Mouse (Mus musculus) hindbrain, postnatal 0 days (tissue): Measurements from ENCODE around the gene Krt80. TPM values are rescaled to one million over a fixed set of nuclear protein-coding genes. Genes with fewer than 3 reads are reported as not detected.

ENCODE experiments used
- ATAC-seq: fragments of 200-750 bp; cut with Nextera tagmentation; 2 replicates; pipeline ENCODE4 v1.8.0; 2017; ENCODE audit warnings: mild to moderate bottlenecking, moderate TSS enrichment, moderate library complexity
- DNase-seq: peaks from one replicate; pipeline ENCODE4 v3.0.0-alpha.2; 2015; ENCODE audit warnings: low spot score
- H3K27ac ChIP-seq: fragments of 300-500 bp; sonication (generic); 2 replicates; pipeline ENCODE4 v1.5.1; 2014; ENCODE audit warnings: mild to moderate bottlenecking
- H3K27me3 ChIP-seq: fragments of 300-500 bp; sonication (generic); 2 replicates; pipeline ENCODE4 v1.6.1; 2014; ENCODE audit warnings: low read length, mixed read lengths; ENCODE audit not compliant: insufficient read depth
- H3K36me3 ChIP-seq: fragments of 300-500 bp; sonication (generic); 2 replicates; pipeline ENCODE4 v1.6.1; 2014; ENCODE audit warnings: low read length, mixed read lengths; ENCODE audit not compliant: insufficient read depth
- H3K4me1 ChIP-seq: fragments of 300-500 bp; sonication (generic); 2 replicates; pipeline ENCODE4 v1.6.1; 2014; ENCODE audit warnings: antibody characterized with exemption, low read length, mixed read lengths; ENCODE audit not compliant: insufficient read depth
- H3K4me2 ChIP-seq: fragments of 300-500 bp; sonication (generic); 2 replicates; pipeline ENCODE4 v1.6.1; 2014; ENCODE audit warnings: low read depth, mild to moderate bottlenecking, low read length, moderate library complexity, mixed read lengths
- H3K4me3 ChIP-seq: fragments of 300-500 bp; sonication (generic); 2 replicates; pipeline ENCODE4 v1.5.1; 2014; ENCODE audit warnings: low read length
- H3K9ac ChIP-seq: fragments of 300-500 bp; sonication (generic); replicated peaks from 2 replicates; pipeline ENCODE4 v1.6.1; 2014; ENCODE audit warnings: mild to moderate bottlenecking, low read length, moderate library complexity, mixed read lengths
- H3K9me3 ChIP-seq: fragments of 300-500 bp; sonication (generic); 2 replicates; pipeline ENCODE4 v1.6.1; 2016; ENCODE audit warnings: low read length, mixed read lengths
- CTCF ChIP-seq: IDR thresholded peaks from 2 replicates; pipeline ENCODE4 v1.5.1; 2016; ENCODE audit warnings: antibody characterized with exemption, control low read depth, low read depth
- WGBS: fragments of 180-500 bp; shearing (Covaris S2); extraction: QIAGEN DNeasy Blood & Tissue Kit; methylation state at CpG from one replicate; pipeline ENCODE4 v1.1.7; 2014; 5-methylcytosine and 5-hydroxymethylcytosine counted together
- polyA plus RNA-seq: library from polyadenylated mRNA; unstranded; fragments of >200 nt; fragmentation: Nextera tagmentation; extraction: Ambion mirVana; gene quantifications from 2 replicates; pipeline ENCODE4 v1.2.1, GENCODE M21; 2015
- total RNA-seq: library from RNA; depleted of rRNA; stranded (reverse); fragments of >200 nt; gene quantifications from 2 replicates; pipeline ENCODE4 v1.2.3, GENCODE M21; 2014

Gene Krt80
- total and polyA plus RNA-seq, 2 experiments from 2014 or later, result 0.30 to 1.2 TPM

GRCm38 (mm10) chr15:101398269-101398668, 28.3 kb upstream of the Krt80 start:
- H3K9ac ChIP-seq, result no peak overlapping the region
- no peak overlapping the region for H3K4me3 ChIP-seq
- TF ChIP-seq CTCF, result no peak
- no peaks in the 10 kb centered on the region for H3K36me3 ChIP-seq
- ATAC-seq (no peak), DNase-seq (no peak)
- WGBS, result 78% methylated on average over 8 of the region's 8 CpGs
- no peaks in the 10 kb centered on the region for H3K27me3 ChIP-seq
- H3K4me1 ChIP-seq, result 0 out of 2 replicates have a peak, but pooled peaks cover 3% of the 10 kb centered on the region
- no peak overlapping the region for H3K27ac ChIP-seq
- no peak overlapping the region for H3K4me2 ChIP-seq
- no peaks in the 10 kb centered on the region for H3K9me3 ChIP-seq

GRCm38 (mm10) chr15:101397683-101398082, 27.7 kb upstream of the Krt80 start:
- H3K27ac ChIP-seq, result no peak overlapping the region
- H3K4me2 ChIP-seq, result no peak overlapping the region
- no peak overlapping the region for H3K4me3 ChIP-seq
- no peak for DNase-seq
- H3K36me3 ChIP-seq, result no peaks in the 10 kb centered on the region
- no peaks in the 10 kb centered on the region for H3K9me3 ChIP-seq
- 0 out of 2 replicates have a peak, but pooled peaks cover 3% of the 10 kb centered on the region for H3K4me1 ChIP-seq
- H3K27me3 ChIP-seq, result no peaks in the 10 kb centered on the region
- no peak for ATAC-seq
- H3K9ac ChIP-seq, result no peak overlapping the region
- no peak for TF ChIP-seq CTCF
- WGBS, result 90% methylated on average over 2 of the region's 2 CpGs

- Histone ChIP-seq H3K27me3 (no peaks in the 10 kb centered on the region), H3K4me1 (0 out of 2 replicates have a peak, but pooled peaks cover 3% of the 10 kb centered on the region), H3K27ac (no peak overlapping the region), H3K9ac (no peak overlapping the region), H3K4me2 (no peak overlapping the region), H3K9me3 (no peaks in the 10 kb centered on the region), H3K36me3 (no peaks in the 10 kb centered on the region), H3K4me3 (no peak overlapping the region)
- DNase-seq (no peak), ATAC-seq (no peak)
- TF ChIP-seq CTCF, result no peak
- 80% methylated on average over 3 of the region's 3 CpGs for WGBS
These were observed 27.0 kb upstream of the Krt80 start for GRCm38 (mm10) chr15:101396921-101397320.

DNA sequence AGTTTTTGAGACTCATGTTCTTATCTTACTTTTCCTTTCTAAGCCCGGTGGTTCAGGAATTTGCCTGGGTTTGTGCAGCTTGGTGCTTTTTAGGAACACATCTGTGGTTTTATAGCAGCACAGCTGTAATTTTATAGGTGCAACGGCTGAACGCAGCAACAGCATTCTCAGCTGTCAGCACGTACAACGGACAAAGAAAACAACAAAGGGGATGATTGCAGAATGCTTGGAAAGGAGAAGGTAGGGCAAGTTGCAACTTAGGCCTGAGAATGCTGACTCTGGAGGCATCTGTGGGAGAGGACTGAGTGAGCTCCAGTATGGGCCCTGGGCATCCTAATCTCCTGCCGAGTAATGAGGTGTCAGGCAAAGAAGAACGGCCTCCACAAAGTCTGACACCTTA, 26.5 kb upstream of the Krt80 start:
- ATAC-seq, result no peak
- WGBS, result 76% methylated on average over 7 of the region's 7 CpGs
- no peak for TF ChIP-seq CTCF

GRCm38 (mm10) chr15:101394908-101395307, 24.9 kb upstream of the Krt80 start:
- ATAC-seq (no peak), DNase-seq (no peak)
- Histone ChIP-seq H3K4me1 (0 out of 2 replicates have a peak, but pooled peaks cover 3% of the 10 kb centered on the region), H3K36me3 (no peaks in the 10 kb centered on the region), H3K4me2 (no peak overlapping the region), H3K9ac (no peak overlapping the region), H3K27ac (no peak overlapping the region), H3K4me3 (no peak overlapping the region), H3K9me3 (no peaks in the 10 kb centered on the region), H3K27me3 (no peaks in the 10 kb centered on the region)
- TF ChIP-seq CTCF, result no peak
- 64% methylated on average over 7 of the region's 7 CpGs for WGBS

More for the DNA sequence above, 26.5 kb upstream of the Krt80 start:
- no peak overlapping the region for H3K4me3 ChIP-seq
- no peak overlapping the region for H3K27ac ChIP-seq
- H3K9ac ChIP-seq, result no peak overlapping the region
- H3K9me3 ChIP-seq, result no peaks in the 10 kb centered on the region
- DNase-seq, result no peak
- H3K36me3 ChIP-seq, result no peaks in the 10 kb centered on the region
- H3K4me1 ChIP-seq, result 0 out of 2 replicates have a peak, but pooled peaks cover 3% of the 10 kb centered on the region
- H3K4me2 ChIP-seq, result no peak overlapping the region
- H3K27me3 ChIP-seq, result no peaks in the 10 kb centered on the region

DNA sequence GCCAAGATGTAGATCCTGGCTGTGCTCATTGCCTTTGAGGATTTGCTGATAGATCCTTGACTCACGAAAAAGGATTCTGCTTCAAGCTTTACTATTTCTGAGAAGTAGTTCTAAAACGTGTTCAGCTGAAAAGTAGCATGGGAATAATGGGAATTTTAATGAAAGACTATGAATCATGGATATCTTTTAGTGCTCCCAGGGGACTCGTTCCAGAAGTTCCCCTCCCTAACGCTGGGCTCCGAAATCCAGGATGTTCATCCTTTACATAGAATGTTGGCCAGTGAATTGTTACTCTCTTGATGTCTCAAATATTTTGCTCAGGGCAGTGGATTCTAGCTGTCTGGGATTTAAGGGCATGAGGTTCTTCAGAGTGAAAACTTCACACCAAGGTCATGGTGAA, 22.3 kb upstream of the Krt80 start:
- no peak for DNase-seq
- ATAC-seq, result no peak
- Histone ChIP-seq H3K36me3 (no peaks in the 10 kb centered on the region), H3K27me3 (no peaks in the 10 kb centered on the region), H3K4me2 (no peak overlapping the region), H3K9me3 (no peaks in the 10 kb centered on the region), H3K4me1 (0 out of 2 replicates have a peak, but pooled peaks cover 3% of the 10 kb centered on the region), H3K4me3 (no peak overlapping the region), H3K9ac (no peak overlapping the region), H3K27ac (no peak overlapping the region)
- no peak for TF ChIP-seq CTCF
- WGBS, result 75% methylated on average over 5 of the region's 5 CpGs

GRCm38 (mm10) chr15:101390203-101390602, 20.2 kb upstream of the Krt80 start:
- 88% methylated on average over 5 of the region's 5 CpGs for WGBS
- Histone ChIP-seq H3K9ac (no peak overlapping the region), H3K4me2 (no peak overlapping the region), H3K27ac (no peak overlapping the region), H3K4me1 (no peaks in the 10 kb centered on the region), H3K9me3 (no peaks in the 10 kb centered on the region), H3K36me3 (no peaks in the 10 kb centered on the region), H3K4me3 (no peak overlapping the region), H3K27me3 (no peaks in the 10 kb centered on the region)
- TF ChIP-seq CTCF, result no peak
- DNase-seq (no peak), ATAC-seq (no peak)
